Mouse (Mus musculus) lung, postnatal 36 days (tissue): ENCODE results near the gene Gm20518.

ENCODE experiments used
- DNase-seq: peaks from one replicate; pipeline ENCODE4 v3.0.0; 2022; ENCODE audit warnings: mixed read lengths

Gene Gm20518

DNA sequence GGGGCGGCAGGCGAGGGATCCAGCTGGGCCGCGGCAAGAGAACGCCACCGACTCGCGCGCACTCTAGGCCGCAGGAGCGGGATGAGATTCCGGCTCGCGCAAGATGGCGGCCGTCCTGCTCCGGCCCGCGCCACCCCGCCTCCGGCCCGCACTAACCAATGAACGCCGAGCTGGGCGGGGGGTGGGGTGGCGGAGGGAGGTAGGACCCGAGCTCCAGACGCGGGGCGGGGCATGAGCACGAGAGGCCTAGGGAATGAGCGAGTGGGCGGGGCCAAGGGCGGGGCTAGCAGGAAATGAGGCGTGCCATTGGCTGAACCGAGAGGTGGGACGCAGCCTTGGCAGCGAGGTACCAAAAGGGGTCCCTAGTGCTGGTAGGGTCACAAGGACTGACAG is at the start of gene Gm20518:
TSS of gene Gm20518 (minus strand) at position 105 of the 393 bp plus-strand sequence.
- DNase-seq = peak; percentile 100

DNA sequence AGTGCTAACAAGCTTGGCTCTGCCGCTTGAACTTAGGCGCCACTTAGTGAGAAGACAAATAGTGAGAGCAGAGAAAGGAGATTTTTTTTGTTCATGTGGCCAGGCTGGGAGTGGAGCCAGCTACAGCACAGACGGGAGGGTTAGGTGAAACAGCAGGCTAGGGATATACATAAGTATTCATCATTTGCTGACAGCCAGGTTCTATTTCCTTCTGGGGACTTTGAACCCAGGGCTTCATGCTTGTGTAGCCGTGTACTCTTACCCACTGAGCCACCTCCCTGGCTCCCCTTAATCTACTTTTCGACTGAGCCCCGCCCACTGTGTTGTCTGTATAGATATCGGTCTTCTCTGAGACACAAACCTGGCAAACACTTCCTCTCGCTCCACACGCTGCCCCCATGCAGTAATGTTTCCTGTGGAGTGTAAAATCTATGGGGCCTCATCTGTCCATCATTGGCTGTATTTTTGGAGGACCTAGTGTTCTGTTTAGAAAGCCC is 47.8 kb upstream of the Gm20518 start:
- DNase-seq = no peak

- DNase-seq = peak; percentile 86
Observed at GRCm38 (mm10) chr16:17938821-17939220, 47.4 kb upstream of the Gm20518 start.

- DNase-seq = no peak
Observed at GRCm38 (mm10) chr16:17938187-17938586, 46.7 kb upstream of the Gm20518 start.

GRCm38 (mm10) chr16:17936776-17937175 is 45.3 kb upstream of the Gm20518 start:
- DNase-seq = peak; percentile 53

DNA sequence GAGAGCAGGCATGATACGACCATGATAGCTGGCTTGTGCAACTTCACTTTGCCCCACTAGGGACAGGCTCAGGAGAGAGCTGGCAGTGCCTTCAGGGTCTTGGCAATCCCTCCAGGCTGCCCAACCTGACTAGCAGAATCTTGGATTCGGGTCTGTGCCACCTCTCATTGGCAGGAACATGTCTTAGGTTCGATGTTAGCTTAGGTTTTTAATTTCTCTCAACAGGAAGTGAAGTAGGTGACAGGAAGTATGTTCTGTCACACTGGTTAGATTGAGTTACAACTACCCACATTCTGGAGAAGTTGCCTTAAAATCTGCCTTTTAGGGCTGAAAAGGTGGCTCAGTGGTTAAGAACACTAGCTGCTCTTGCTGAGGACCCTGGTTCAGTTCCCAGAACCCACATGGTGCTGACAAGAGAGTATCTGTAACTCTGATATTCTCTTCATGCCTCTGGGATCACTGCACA is 43.0 kb upstream of the Gm20518 start:
- DNase-seq = no peak

- no peak for DNase-seq
Observed at GRCm38 (mm10) chr16:17933594-17934444, 42.3 kb upstream of the Gm20518 start.

GRCm38 (mm10) chr16:17931906-17932460 is 40.5 kb upstream of the Gm20518 start:
- no peak for DNase-seq

- DNase-seq = no peak
Observed at GRCm38 (mm10) chr16:17929631-17930030, 38.2 kb upstream of the Gm20518 start.

DNA sequence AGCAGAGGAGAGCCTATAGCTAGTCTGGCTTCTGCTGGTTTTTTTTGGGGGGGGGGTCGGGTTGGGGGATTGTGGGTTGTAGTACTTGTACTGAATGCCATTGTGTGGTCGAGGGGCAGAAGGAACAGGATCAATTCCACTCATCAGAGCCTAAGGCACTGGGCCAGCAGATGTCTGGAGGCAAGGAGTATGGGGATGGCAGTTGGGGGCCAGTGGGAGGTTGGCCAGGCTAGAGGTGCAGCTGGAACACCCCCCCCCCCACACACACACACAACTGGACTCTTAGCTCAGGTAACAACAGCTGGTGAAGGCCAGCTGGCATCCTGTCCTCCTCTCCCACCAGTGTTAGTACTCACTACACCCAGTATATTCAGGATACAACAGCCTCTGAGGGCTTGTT is 37.7 kb upstream of the Gm20518 start:
- DNase-seq = no peak

DNA sequence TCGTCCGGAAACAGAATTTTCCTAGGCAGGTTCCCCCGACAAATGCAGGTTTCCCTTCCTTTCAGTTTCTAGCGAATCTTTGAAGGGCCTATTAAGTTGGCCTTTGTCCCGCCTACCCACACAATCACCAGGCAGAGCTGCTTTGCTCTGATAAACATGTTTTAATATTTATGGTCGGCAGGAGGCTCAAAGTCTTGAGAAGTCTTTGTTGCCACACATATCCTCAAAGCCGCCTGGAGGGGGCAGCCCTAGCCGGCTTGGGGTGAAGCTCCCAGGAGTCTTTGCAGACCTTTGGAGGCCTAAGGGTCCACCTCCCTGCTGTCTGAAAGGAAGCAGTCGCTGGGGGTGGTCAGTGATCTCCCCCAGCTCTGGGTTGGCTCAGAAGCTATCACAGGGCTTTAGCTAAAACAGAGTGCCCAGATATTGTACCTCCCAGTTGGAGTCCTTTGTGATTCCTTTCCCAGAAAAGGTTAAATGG is 37.2 kb upstream of the Gm20518 start:
- peak; percentile 92 for DNase-seq

- DNase-seq = peak; percentile 87
Observed at GRCm38 (mm10) chr16:17928087-17928580, 36.7 kb upstream of the Gm20518 start, which contains the start of gene Slc25a1. Gene Slc25a1 (minus strand): TSS chr16:17928219.

- DNase-seq = peak; percentile 29
Observed at GRCm38 (mm10) chr16:17927351-17928082, 36.0 kb upstream of the Gm20518 start.

DNA sequence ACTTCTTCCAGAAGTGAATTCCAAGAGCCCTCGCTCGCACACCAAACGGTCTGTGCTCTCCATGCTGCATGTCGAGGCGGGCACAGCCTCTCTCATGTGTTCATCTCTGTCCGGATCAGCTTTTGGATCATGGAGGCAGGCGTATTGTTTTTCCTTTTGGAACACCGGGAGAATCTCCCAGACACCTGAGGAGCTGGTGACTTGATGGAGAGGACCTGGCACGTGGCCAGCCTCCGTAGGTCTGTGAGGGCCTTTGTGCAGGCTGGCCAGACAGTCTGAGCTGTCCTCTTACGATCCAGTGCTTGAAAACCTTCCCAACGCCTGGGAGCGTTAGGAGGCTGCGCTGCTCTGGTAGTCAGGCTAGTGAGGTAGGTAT is 30.7 kb upstream of the Gm20518 start:
- DNase-seq = no peak

- peak; percentile 98 for DNase-seq
Observed at GRCm38 (mm10) chr16:17921325-17922162, 30.1 kb upstream of the Gm20518 start.

- no peak for DNase-seq
Observed at GRCm38 (mm10) chr16:17920586-17920985, 29.1 kb upstream of the Gm20518 start.

DNA sequence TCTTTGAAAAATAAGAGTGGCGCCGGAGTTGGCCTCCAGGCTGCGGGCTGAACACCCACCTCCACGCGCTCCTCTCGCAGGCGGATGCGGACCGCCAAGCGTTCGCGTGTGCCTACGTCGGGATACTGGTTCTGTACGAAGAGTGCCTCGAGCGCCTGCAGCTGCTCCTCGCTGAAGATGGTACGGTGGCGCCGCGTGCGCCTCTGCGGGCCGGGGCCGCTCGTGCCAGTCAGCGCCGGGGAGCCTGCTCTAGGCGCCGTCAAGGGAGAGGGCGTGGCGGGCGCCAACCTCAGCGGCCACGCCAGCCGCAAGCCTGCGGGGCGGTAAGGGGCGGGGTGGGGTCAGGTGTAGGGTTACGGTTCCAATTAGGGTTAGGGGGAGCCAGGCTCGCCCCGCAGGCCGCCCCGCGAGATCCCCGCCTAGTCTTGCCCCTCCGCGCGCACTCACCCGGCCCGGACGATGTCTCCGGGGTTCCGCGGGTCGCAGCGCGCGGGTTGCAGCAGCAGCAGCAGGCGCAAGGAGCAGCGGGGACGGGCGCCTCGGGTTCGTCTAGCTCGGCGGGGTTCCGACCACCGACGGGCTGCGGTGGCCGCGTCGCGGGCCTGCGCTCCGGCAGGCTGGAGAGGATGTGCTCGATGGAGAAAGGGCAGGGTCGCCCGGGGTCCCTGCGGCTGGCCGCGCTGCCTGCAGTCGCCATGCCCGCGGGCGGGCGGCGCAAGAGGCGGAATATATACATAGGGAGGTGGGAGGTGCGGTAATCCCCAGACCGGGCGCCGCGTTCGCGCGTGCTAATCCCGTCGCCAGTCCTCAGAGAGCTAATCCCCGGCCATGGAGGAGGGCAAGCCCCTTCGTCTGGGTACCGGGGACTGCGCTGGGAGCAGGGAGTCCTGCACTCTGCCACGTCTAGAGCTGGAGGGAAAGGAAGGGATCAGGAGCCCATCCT is 23.1 kb upstream of the Gm20518 start, which contains the start of gene Gsc2:
TSS of gene Gsc2 (minus strand) at position 753 of the 943 bp plus-strand sequence.
- DNase-seq = peak; percentile 7

- peak; percentile 97 for DNase-seq
Observed at GRCm38 (mm10) chr16:17911052-17911595, 19.7 kb upstream of the Gm20518 start, which contains the start of gene Ess2. Gene Ess2 (minus strand): TSS chr16:17911348.

- no peak for DNase-seq
Observed at GRCm38 (mm10) chr16:17898462-17898861, 7.0 kb upstream of the Gm20518 start, which contains the start of the genes Dgcr2 and Tssk2. Gene Dgcr2 (minus strand): TSS chr16:17898562. Gene Tssk2 (plus strand): TSS chr16:17898637.

DNA sequence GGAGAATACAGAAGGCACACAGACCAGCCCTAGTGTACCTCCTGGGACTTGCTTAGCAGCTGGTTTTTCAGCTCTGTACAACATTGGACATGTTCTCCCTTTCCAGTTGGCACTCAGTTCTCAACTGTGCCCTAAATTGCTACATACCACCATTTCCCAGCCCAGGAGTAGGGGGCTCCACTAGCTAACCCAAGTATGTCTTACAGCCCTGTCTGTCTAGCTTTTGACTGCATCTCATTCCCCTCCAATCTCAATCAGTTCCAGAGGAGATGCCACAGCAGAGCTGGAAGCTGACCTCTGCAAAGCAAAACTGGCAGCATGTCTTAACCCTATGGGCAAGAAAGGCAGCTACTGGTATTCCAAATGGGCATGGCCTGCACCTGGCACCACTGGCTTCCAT is 4.6 kb upstream of the Gm20518 start:
- no peak for DNase-seq
